Mouse (Mus musculus) cerebellum, adult 9-10 months (tissue): Measurements from ENCODE around the gene Fbxo44.
"Not testable (repeated sequence)": the region's sequence is repeated elsewhere in the genome, so short reads cannot be mapped to it uniquely, and the experiment has no call there.

Experiments
- DNase-seq: peaks from one replicate; pipeline ENCODE4 v3.0.0; 2022

The Fbxo44 gene

DNA sequence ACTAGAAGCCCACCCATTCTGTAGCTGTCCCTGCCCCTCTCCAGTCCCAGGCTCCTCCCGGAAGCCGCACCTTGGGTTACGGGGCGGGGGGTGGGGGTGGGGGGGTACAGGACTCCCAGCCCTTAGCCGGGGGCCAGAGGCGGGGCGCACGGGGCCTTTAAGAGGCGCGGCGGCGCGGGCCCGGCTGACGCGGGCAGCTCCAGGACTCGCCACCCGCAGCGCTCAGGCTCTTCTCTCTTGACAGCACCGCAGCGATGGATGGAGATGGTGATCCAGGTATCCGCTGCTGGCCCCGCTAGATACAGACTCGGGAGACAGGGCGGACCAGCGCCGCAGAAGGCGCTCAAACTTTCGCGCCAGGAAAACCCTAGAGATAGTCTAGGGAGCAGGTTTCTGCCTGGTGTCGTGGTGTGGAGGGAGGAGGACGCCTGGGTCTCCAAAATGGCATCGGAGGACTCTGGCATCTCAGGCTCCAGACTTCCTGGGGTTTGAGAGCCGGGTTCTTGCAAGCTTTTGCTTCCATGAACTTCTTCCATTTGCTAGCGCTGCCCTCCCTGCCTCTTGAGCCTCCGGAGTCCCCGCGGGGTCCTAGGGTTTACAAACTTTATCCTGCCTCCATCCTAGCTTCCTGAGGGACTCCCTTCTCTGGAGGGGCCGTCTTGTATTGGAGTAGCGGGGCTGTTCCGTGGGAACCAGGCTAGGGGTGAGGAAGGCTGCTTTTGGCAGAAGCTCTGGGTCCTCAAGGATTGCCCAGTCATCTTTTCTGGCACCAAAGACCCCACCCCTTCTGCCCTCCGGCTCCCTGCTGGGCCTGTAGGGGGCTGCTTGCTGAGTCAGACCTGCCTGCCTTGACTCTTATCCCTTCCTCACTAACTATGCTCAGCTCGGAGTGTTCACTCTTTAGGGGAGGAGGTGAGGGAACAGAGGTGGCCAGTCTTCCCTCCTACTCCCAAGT lies at the start of gene Fbxo44, which contains the start of gene Fbxo2:
TSS of gene Fbxo44 (minus strand) at position 47 of the 955 bp plus-strand sequence.
TSS of gene Fbxo2 (plus strand) at position 186 of the 955 bp plus-strand sequence.
- peak; percentile 76 for DNase-seq

DNA sequence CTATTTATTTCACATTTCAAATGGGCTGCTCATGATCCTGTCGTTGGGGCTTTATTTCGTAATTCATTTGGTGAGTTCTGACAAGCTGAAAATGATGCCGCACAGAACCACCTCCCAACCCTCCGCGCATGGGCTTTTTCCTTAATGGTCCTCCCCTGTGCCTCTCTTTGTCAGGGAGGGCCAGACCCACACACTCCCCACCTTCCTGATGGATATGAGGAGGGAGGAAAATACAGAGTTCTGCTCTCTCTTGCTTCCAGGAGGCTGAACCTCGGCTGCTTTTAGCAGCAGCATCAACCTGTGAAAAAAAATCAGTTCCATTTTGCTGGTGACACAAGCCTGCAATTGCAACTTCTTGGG lies 44.6 kb upstream of the Fbxo44 start:
- DNase-seq: no peak

DNA sequence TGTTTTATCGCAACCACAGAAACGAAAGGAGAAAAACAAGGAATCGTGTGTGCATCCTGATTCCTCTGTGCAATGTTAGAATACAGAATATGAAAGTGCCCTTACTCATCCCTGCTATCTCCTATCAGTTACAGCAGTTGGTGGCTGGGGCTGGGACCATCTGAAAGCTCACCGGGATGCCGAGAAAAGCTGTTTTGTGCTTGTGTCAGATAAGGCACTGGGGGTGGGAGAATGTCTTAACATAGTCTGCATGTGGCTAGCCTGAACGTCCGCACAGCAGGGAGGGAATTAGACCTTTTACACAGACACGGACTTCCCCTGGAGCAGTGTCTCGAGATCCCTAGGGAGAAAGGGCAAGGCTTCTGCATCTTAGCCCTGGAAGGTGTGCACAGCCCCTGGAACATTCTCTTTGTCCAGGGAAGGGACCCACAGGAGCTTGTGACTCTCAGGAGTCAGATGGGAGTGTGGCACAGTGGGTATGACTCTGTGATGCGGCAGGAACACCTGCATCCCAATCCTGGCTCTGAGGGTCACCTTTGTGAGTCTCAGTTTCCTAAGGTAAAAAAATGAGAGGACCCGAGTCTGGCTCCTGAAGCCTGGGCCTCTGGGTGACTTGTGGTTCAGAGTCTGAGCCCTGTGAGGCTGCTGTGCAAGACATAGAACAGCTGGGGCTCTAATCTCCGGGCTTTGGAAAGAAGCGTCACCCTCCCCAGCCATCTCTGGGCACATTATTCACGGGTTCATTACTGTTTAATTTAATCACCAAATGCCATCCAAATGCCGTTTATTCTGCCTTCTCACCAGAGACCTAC lies 44.0 kb upstream of the Fbxo44 start:
- DNase-seq: no peak

DNA sequence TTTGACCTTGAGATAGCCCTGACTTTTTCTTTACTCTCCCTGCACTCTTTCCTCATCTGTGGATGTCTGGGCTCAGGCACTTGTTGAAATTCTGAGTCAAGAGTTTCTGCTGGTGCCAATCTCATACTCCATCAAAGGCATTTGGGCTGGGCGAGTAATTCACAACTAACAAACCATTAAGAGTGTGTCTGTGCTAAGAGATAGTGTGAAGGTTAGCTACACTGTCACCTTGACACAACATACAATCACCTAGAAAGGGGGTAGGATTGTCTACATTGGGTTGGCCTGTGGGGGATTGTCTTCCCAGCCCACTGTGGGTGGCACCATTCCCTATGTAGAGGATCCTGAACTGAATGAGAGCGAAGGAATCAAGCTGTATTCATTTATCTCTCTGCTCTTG lies 43.3 kb upstream of the Fbxo44 start:
- DNase-seq: no peak

DNA sequence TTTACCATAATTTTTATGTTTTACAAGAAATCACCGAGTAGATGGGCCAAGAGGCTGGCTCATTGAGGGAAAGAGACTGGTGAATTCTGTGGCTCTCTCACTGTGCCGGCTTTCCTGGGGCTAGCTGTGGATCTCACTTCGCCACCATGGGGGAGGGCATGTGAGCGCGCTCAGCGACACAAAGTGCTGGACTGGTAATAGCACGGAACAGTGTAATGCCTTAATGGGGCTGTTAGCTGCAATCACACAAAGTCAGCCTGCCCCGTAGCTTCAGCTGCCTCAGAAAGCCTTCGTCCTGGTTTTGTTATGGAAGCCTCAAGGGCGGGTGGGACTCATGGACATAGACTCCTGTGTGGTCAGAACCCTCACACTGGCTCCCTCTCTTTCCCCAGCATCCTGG lies 38.4 kb upstream of the Fbxo44 start:
- DNase-seq: no peak

DNA sequence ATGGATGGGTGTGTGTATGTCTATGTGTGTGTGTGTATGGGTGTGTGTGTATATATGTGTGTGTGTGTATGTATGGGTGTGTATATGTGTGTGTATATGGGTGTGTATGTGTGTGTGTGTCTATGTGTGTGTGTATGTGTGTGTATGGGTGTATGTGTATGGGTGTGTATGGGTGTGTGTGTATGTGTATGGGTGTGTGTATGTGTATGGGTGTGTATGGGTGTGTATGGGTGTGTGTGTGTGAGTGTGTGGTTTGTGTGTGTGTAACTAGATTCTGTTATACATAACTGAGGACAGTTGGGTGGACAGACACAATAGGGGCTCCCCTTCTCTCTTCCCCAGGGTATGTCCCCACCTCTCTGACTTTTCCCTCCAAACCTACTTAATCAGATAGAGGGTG lies 34.1 kb upstream of the Fbxo44 start:
- no peak for DNase-seq

DNA sequence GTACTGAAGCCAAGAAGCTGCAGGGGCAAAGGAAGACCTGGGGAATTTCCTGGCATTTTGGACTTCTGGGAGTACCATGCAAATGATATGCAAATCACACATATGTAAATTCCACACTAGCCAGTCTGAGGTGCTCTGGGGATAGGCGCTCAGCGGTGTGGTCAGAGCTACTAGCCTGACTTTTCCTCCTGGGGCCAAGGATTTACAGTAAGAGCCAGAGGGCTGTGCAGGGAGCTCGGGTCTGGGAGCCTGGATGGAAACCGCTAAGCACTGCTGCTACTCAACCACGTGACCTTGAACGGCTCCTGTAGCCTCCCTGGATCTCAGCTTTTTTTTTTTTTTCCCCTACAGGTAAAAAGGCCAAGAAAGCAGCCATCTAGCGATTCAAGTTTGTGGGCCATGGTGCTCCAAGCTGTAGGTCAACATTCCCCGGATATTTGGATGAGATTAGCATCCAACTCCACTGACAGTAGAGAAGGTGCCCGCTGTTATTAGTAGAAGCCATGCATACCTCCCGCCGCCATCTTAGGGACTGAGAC lies 32.5 kb upstream of the Fbxo44 start:
- DNase-seq: no peak

DNA sequence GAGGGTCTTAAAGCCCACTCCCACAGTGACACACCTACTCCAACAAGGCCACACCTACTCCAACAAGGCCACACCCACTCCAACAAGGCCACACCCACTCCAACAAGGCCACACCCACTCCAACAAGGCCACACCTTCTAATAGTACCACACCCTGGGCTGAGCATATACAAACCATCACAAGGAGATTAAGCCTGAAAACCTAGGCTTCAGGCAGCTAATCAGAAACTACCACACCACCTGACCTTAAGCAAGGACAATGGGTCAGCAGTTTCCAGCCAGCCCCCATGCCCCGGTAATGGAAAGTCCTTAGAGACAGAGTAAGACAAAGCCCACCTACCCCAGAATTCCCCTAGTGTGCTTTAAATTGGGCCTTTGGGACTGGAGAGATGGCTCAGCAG lies 28.5 kb upstream of the Fbxo44 start:
- not testable (repeated sequence) for DNase-seq

DNA sequence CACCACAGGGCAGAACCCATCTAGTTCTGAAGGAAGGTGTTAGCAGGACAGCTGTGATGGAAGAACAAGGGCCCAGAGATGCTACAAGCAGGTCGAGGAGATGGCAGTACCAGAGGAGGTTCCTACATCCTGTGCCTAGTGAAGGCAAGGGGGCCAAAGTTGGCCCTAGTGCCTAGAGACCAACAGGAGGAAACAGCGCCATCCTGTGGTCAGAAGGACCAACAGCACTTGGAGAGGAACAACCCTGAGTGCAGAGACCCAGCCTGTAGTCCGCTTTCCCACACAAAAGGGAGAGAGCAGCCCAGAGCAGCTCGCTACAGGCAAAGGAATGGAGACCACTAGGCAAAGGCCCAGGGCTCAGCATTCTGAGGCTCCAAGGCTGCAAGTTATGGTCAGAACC lies 25.5 kb upstream of the Fbxo44 start:
- DNase-seq: no peak

DNA sequence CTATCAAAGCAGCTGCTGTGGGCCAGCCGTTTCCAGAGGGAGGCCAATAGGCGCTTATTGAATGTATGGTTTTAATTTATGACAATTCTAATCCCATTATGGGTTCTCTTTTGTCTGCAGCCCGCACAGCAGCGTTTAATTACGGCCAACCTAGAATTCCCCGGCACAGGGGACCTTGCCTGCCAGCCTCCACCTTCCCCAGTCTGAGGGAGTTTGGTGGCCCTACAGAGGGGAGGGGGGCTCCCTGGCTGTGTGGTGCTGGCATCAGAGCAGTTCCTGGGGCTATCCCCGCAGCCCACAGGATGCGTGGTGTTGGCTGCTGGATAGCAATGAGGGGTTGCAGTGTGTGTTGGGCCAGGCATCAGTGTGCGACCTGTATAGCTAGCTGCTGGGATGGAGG lies 24.3 kb upstream of the Fbxo44 start:
- DNase-seq: no peak

DNA sequence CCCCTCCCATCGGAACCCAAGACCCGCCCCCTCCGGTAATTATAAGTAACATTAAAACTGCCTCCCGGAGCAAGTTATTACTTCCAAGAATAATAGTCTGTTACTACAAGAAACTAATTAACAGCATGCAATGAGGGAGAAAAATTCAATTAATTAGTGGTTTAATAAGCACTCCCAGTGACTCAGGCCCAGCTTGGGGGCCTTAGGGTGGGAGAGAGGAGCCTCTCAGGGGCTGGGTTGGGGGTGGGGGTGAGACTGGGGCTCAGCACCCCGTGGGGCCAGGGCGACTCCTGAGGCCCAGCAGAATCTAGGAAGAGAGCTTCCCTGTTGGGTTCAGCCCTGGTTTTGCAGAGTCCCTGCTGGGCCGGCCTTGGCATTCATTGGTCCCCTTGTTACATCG lies 22.1 kb upstream of the Fbxo44 start:
- no peak for DNase-seq

DNA sequence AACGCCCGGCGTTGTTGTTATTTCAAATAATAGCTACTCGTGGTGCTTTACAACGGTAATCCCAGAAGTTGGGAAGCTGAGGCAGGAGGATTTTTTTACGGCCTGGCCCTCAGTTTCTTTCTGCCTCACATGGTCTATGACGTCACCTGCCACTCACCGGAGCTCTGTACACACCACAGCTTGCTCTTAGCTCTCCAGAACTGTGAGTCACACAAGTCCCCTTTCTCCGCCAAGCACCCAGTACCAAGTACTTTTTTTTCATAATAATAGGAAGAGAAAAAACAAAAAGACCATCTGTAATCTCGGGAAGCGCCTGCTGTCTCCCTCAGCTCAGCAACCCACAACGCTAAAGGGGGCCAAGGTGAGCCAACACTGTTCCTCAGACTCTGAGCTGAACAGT lies 21.2 kb upstream of the Fbxo44 start:
- no peak for DNase-seq

DNA sequence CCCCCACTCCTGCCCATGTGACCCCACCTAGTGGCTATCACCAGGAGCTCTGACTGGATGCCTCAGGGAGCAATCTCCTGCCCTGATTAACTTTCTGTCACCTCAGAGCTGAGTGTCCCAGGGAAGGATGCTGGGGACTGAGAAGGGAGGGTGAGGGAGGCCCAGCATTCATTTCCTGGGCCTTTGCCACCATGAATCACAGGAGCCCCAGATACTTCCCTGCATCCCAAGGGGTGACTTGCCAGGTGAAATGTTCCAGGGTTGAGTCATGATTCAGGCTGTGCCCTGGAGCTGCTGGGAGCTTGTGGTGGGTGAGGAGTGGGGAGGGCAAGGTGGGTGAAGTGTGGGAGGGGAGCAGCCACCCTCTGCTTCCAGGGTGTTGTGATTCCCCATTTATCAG lies 17.4 kb upstream of the Fbxo44 start:
- no peak for DNase-seq

DNA sequence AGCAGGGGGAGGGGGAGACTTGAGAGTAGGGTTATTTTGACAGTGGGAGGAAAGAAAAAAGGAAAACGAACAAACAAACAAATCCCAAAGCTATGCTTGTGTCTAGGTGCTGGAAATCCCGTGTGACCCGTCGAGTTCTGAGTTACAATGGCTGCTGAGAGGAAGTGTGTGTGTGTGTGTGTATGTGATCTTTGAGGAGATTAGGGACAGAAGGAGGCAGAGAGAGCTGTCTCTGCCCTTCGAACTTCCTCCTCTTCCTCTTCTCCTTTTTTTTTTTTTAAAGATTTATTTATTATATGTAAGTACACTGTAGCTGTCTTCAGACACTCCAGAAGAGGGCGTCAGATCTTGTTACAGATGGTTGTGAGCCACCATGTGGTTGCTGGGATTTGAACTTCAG lies 16.3 kb upstream of the Fbxo44 start:
- DNase-seq: not testable (repeated sequence)

DNA sequence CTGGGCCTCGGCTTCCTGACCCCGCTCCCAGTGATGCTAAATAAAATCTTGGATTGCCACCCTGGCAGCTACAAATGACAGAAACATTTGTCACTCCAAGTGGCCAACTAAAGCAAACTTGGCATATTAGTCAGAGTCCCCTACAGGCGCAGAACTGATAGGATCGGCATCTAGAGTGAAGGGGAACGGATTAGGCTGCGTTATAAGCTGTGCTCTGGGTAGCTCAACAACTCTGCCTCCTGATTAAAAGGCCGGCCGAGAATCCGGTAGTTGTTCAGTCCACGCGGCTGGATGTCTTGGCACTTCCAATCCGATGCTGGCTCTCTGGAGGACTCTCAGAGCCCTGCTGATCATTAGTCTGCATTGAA lies 14.2 kb upstream of the Fbxo44 start:
- DNase-seq: no peak

DNA sequence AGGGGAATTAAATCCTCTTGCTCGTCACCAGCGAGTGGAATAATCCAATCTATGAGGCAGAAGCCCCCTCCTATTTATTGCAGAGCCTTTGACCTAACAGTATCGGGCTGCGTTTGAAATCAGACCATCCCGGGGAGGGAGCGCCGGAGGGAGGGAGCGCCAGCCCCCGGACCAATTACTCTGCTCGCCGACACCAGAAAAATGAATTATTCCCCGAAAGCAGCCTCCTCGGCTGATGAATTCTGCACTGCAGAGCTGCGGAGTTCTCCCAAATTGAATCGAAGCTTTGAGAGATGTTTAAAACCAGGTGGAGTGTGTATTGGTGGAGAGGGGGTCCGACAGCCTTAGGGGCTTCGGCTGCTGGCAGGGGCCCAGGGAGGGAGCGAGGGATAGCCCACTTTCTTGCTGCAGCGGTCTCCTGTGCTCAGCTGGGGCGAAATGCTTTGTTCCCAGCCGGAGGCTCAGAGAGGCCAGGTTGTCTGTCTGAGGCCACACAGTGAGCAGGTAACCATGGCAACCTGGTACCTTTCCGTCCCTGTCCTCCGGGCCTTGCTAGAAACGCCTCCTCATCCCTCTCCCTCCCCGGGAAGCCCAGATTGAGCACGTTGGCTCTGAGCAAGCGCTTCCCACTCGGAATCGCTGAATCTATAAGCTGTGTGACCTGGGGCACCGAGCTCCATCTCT lies 13.7 kb upstream of the Fbxo44 start:
- peak; percentile 72 for DNase-seq

DNA sequence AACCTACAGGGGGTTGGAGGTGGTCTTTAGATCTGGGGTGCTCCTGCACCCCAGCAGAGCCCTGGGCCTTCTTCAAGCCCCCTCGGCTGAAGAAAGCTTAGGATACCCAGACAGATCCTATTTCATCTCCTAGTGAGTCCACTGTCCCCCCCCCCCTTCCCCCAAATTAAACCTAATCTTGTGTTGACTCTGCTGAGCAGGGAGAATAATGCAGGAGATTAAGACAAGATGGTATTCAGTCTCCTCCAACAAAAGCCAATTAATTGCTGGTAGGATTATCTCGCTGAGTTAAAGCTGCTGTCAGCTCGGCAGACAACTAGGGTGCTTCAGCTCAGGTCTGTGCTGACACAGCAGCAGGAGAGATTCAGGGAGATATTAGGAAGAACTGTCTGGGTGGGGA lies 11.0 kb upstream of the Fbxo44 start:
- DNase-seq: no peak

DNA sequence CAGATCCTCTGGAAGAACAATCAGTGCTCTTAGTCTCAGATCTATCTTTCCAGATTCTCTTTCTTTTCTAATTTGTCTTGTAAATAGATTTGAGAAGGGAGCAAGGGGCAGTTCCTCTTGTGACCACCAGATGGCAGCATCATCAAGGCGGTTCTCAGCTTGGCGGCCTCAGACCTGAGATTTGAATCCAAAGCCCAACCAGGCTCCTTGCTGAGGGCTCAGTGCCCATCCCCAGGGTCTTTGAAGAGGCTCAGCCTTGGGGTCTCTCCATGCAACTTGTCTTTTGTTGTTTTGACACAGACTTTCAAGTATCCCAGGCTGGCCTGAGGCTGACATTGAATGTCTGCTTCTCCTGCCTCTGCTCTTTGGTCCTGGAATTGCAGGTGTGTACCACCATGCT lies 10.6 kb upstream of the Fbxo44 start:
- peak; percentile 73 for DNase-seq

DNA sequence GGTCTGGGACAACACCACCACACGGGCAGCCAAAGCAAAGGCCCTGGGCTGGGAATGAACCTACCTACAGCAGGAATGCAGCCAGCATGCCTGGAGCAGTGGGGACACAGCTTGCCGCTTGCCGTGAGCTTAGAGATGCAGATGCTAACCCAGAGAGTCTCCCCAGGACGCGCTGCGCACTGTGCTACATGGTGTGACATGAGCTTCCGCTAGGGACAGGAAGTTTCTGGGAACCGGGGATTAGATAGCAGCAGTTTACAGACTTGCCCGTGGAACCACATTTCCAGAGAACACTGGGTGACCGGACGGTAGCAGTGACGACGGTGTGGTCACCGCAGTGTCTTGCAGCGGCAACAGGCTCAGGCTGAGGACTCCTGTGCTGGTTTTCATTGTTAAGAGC lies 9.3 kb upstream of the Fbxo44 start:
- peak; percentile 21 for DNase-seq

DNA sequence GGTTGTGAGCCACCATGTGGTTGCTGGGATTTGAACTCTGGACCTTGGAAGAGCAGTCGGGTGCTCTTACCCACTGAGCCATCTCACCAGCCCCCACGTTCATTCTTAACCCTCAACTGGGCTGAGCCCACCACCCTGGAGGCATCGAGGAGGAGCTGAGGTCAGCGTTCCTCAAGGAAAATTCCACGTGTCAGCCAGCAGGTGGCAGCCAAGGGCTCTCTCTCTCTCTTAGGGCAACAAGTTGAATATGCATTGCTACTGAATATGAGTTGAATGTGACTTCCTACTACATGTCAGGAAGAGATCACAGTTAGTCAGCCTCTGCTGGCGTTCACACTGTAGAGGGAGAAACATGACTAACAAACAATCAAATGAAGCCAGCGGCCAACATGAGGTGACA lies 8.0 kb upstream of the Fbxo44 start:
- DNase-seq: peak; percentile 62

DNA sequence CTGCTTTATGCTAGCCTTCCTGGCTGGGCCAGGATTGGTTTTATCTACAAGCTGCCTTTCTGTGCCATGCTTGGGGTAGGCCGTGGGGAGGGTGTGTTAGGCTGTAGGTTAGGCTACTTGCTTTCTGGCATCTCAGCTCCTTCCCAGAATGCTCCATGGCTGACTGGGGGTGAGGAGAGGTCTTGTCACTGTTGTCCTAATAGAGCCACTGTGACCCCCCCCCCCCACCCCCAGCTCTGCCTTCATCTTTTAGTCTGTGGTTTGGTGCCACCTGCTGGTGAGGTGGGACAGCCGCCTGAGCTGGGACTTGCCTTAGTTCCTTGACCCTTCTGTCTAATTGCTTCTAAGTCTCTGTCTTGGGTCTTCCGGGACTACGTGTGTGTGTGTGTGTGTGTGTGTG lies 6.7 kb upstream of the Fbxo44 start:
- DNase-seq: peak; percentile 79

DNA sequence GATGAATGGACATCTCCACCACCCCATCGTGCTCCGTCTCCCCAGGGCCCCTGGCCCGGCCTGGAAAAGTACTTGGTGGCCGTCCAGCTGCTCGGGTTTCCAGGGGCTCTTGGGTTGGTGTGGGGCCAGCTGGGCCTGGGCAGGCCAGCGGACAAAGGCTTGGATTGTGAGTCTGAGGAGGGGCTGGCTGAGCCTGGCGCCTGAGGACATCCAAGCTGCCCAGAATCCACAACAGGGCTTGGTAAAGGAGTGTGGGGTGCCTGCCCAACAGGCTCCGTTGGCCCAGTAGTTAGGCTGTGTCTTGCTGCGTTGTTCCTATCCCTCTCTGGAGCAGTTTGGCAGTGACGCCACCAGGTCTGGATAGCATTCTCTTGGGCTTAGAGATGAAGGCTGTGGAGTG lies 6.1 kb upstream of the Fbxo44 start:
- DNase-seq: peak; percentile 72

DNA sequence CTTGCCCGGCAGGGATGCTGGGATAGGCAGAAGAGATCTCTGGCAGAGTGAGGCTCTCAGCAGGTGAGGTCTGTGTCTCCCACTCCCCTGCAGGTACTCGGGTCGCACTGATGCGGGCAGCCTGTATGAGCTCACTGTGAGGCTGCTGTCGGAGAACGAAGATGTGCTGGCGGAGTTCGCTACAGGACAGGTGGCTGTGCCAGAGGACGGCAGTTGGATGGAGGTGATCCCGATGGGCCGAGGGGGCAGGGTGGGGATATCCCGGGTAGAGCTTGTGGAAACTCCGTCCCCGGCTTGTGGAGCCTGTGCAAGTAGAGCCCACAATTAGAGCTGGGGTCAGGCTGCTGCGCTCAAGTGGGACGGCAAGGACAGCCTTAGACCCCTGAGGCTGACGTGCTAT lies 5.3 kb upstream of the Fbxo44 start:
- peak; percentile 34 for DNase-seq
